Mouse (Mus musculus) forebrain, postnatal 0 days (tissue): ENCODE results near the gene Tmem259. TPM values are rescaled to one million over a fixed set of nuclear protein-coding genes. Genes with fewer than 3 reads are reported as not detected.
A peak's percentile ranks its signal among the peaks of the same experiment; 100 is the strongest.

ENCODE experiments used
- ATAC-seq: fragments of 200-750 bp; cut with Nextera tagmentation; 2 replicates; pipeline ENCODE4 v1.8.0; 2017; ENCODE audit warnings: mild to moderate bottlenecking, moderate library complexity
- DNase-seq: peaks from one replicate; pipeline ENCODE4 v3.0.0-alpha.2; 2015
- H3K27ac ChIP-seq: fragments of 300-500 bp; sonication (generic); 2 replicates; pipeline ENCODE4 v1.5.1; 2014; ENCODE audit warnings: low read depth, mild to moderate bottlenecking, antibody characterized with exemption, low read length, moderate library complexity, mixed read lengths
- H3K27me3 ChIP-seq: fragments of 300-500 bp; sonication (generic); 2 replicates; pipeline ENCODE4 v1.6.1; 2014; ENCODE audit warnings: mild to moderate bottlenecking, low read length, mixed read lengths; ENCODE audit not compliant: insufficient read depth
- H3K36me3 ChIP-seq: fragments of 300-500 bp; sonication (generic); 2 replicates; pipeline ENCODE4 v1.6.1; 2014; ENCODE audit warnings: mild to moderate bottlenecking, moderate library complexity; ENCODE audit not compliant: insufficient read depth
- H3K4me1 ChIP-seq: fragments of 300-500 bp; sonication (generic); 2 replicates; pipeline ENCODE4 v1.6.1; 2014; ENCODE audit warnings: antibody characterized with exemption; ENCODE audit not compliant: insufficient read depth
- H3K4me2 ChIP-seq: fragments of 300-500 bp; sonication (generic); 2 replicates; pipeline ENCODE4 v1.6.1; 2014; ENCODE audit warnings: low read depth, mild to moderate bottlenecking, moderate library complexity
- H3K4me3 ChIP-seq: fragments of 300-500 bp; sonication (generic); 2 replicates; pipeline ENCODE4 v1.5.1; 2014; ENCODE audit warnings: low read depth, low read length, mixed read lengths
- H3K9ac ChIP-seq: fragments of 300-500 bp; sonication (generic); 2 replicates; pipeline ENCODE4 v1.6.1; 2014; ENCODE audit warnings: mild to moderate bottlenecking
- H3K9me3 ChIP-seq: fragments of 300-500 bp; sonication (generic); 2 replicates; pipeline ENCODE4 v1.6.1; 2016; ENCODE audit warnings: low read length
- CTCF ChIP-seq: sonication (generic); IDR thresholded peaks from 2 replicates; pipeline ENCODE4 v1.5.1; 2016; ENCODE audit warnings: antibody characterized with exemption, control low read depth, low read depth
- WGBS: fragments of 180-500 bp; shearing (Covaris S2); extraction: QIAGEN DNeasy Blood & Tissue Kit; methylation state at CpG from one replicate; pipeline ENCODE4 v1.1.7; 2014; 5-methylcytosine and 5-hydroxymethylcytosine counted together
- polyA plus RNA-seq: library from polyadenylated mRNA; unstranded; fragments of >200 nt; fragmentation: Nextera tagmentation; extraction: Ambion mirVana; gene quantifications from 2 replicates; pipeline ENCODE4 v1.2.1, GENCODE M21; 2015
- total RNA-seq: library from RNA; depleted of rRNA; stranded (reverse); fragments of >200 nt; gene quantifications from 2 replicates; pipeline ENCODE4 v1.2.3, GENCODE M21; 2014

Gene Tmem259
- total and polyA plus RNA-seq, 2 experiments from 2014 or later: 26.5 to 129 TPM

GRCm38 (mm10) chr10:79934794-79935569 lies 49.1 kb downstream of the Tmem259 start:
- DNase-seq: no peak

GRCm38 (mm10) chr10:79934272-79934721 lies 49.8 kb downstream of the Tmem259 start:
- H3K9ac ChIP-seq: no peak overlapping the region
- TF ChIP-seq CTCF: no peak
- DNase-seq (peak; percentile 60), ATAC-seq (peak; percentile 75)
- H3K27ac ChIP-seq: 0 out of 2 replicates have a peak overlapping the region, but pooled peaks have one; percentile 15
- no peaks in the 10 kb centered on the region for H3K9me3 ChIP-seq
- no peak overlapping the region for H3K4me3 ChIP-seq
- H3K27me3 ChIP-seq: no peaks in the 10 kb centered on the region
- H3K4me2 ChIP-seq: no peak overlapping the region
- 0 out of 2 replicates have a peak, but pooled peaks cover 4% of the 10 kb centered on the region for H3K4me1 ChIP-seq
- H3K36me3 ChIP-seq: peaks cover 13% of the 10 kb centered on the region; the same call in 1 of the 2 replicates
- 42% methylated on average over 13 of the region's 13 CpGs for WGBS

More at GRCm38 (mm10) chr10:79934794-79935569, 49.1 kb downstream of the Tmem259 start:
- no peak for ATAC-seq
- no peak for TF ChIP-seq CTCF
- 82% methylated on average over 16 of the region's 16 CpGs for WGBS
- no peak overlapping the region for H3K4me3 ChIP-seq
- no peak overlapping the region for H3K9ac ChIP-seq
- no peaks in the 10 kb centered on the region for H3K4me1 ChIP-seq
- H3K4me2 ChIP-seq: no peak overlapping the region
- peaks cover 13% of the 10 kb centered on the region; the same call in 1 of the 2 replicates for H3K36me3 ChIP-seq
- no peaks in the 10 kb centered on the region for H3K9me3 ChIP-seq
- no peaks in the 10 kb centered on the region for H3K27me3 ChIP-seq
- H3K27ac ChIP-seq: no peak overlapping the region

GRCm38 (mm10) chr10:79933861-79934260 lies 50.3 kb downstream of the Tmem259 start:
- Histone ChIP-seq H3K9me3 (no peaks in the 10 kb centered on the region), H3K9ac (no peak overlapping the region), H3K4me3 (no peak overlapping the region), H3K36me3 (peaks cover 13% of the 10 kb centered on the region; the same call in 1 of the 2 replicates), H3K27me3 (no peaks in the 10 kb centered on the region), H3K4me2 (no peak overlapping the region), H3K4me1 (peaks cover 6% of the 10 kb centered on the region; the same call in 1 of the 2 replicates), H3K27ac (no peak overlapping the region)
- DNase-seq (no peak), ATAC-seq (no peak)
- 41% methylated on average over 6 of the region's 6 CpGs for WGBS
- TF ChIP-seq CTCF: no peak

- H3K4me3 ChIP-seq: no peak overlapping the region
- TF ChIP-seq CTCF: no peak
- ATAC-seq: no peak
- no peaks in the 10 kb centered on the region for H3K27me3 ChIP-seq
- H3K9me3 ChIP-seq: no peaks in the 10 kb centered on the region
- H3K4me2 ChIP-seq: no peak overlapping the region
- no peak overlapping the region for H3K9ac ChIP-seq
- no peak for DNase-seq
- peaks cover 13% of the 10 kb centered on the region; the same call in 1 of the 2 replicates for H3K36me3 ChIP-seq
- peaks cover 8% of the 10 kb centered on the region; the same call in 1 of the 2 replicates for H3K4me1 ChIP-seq
- no peak overlapping the region for H3K27ac ChIP-seq
- 65% methylated on average over 9 of the region's 9 CpGs for WGBS
Observed at GRCm38 (mm10) chr10:79933145-79933679, 50.9 kb downstream of the Tmem259 start.

GRCm38 (mm10) chr10:79932736-79933135 lies 51.4 kb downstream of the Tmem259 start:
- DNase-seq (no peak), ATAC-seq (no peak)
- peaks cover 13% of the 10 kb centered on the region; the same call in 1 of the 2 replicates for H3K36me3 ChIP-seq
- peaks cover 8% of the 10 kb centered on the region; the same call in 1 of the 2 replicates for H3K4me1 ChIP-seq
- no peak overlapping the region for H3K9ac ChIP-seq
- 0 out of 2 replicates have a peak overlapping the region, but pooled peaks have one; percentile 21 for H3K27ac ChIP-seq
- H3K4me3 ChIP-seq: no peak overlapping the region
- no peak for TF ChIP-seq CTCF
- no peaks in the 10 kb centered on the region for H3K27me3 ChIP-seq
- no peak overlapping the region for H3K4me2 ChIP-seq
- H3K9me3 ChIP-seq: no peaks in the 10 kb centered on the region
- 36% methylated on average over 8 of the region's 8 CpGs for WGBS

GRCm38 (mm10) chr10:79931797-79932196 lies 52.3 kb downstream of the Tmem259 start:
- peaks cover 13% of the 10 kb centered on the region; the same call in 1 of the 2 replicates for H3K36me3 ChIP-seq
- H3K9ac ChIP-seq: no peak overlapping the region
- TF ChIP-seq CTCF: no peak
- H3K27me3 ChIP-seq: no peaks in the 10 kb centered on the region
- 77% methylated on average over 9 of the region's 9 CpGs for WGBS
- ATAC-seq: no peak
- H3K9me3 ChIP-seq: no peaks in the 10 kb centered on the region
- no peak overlapping the region for H3K27ac ChIP-seq
- H3K4me3 ChIP-seq: no peak overlapping the region
- no peak overlapping the region for H3K4me2 ChIP-seq
- peaks cover 8% of the 10 kb centered on the region; the same call in 1 of the 2 replicates for H3K4me1 ChIP-seq
- DNase-seq: no peak

GRCm38 (mm10) chr10:79930826-79931186 lies 53.3 kb downstream of the Tmem259 start:
- H3K4me1 ChIP-seq: peaks cover 8% of the 10 kb centered on the region; the same call in 1 of the 2 replicates
- no peak for DNase-seq
- H3K27ac ChIP-seq: no peak overlapping the region
- no peaks in the 10 kb centered on the region for H3K9me3 ChIP-seq
- no peak overlapping the region for H3K9ac ChIP-seq
- no peaks in the 10 kb centered on the region for H3K27me3 ChIP-seq
- no peak for ATAC-seq
- H3K4me3 ChIP-seq: no peak overlapping the region
- H3K4me2 ChIP-seq: no peak overlapping the region
- 87% methylated on average over 16 of the region's 16 CpGs for WGBS
- TF ChIP-seq CTCF: no peak
- H3K36me3 ChIP-seq: peaks cover 13% of the 10 kb centered on the region; the same call in 1 of the 2 replicates
